Mouse (Mus musculus) embryonic facial prominence, embryonic 15.5 days (tissue): ENCODE results near the gene Ccr6. TPM values are rescaled to one million over a fixed set of nuclear protein-coding genes. Genes with fewer than 3 reads are reported as not detected.

Experiments used
- ATAC-seq: fragments of 200-750 bp; cut with Nextera tagmentation; 2 replicates; pipeline ENCODE4 v1.8.0; 2017; ENCODE audit warnings: low read depth, moderate TSS enrichment; ENCODE audit not compliant: insufficient number of reproducible peaks, low FRiP score, low TSS enrichment
- H3K27ac ChIP-seq: fragments of 300-500 bp; sonication (generic); replicated peaks from 2 replicates; pipeline ENCODE4 v1.5.1; 2015; ENCODE audit warnings: mild to moderate bottlenecking, inconsistent platforms
- H3K27me3 ChIP-seq: fragments of 300-500 bp; sonication (generic); 2 replicates; pipeline ENCODE4 v1.6.1; 2015; ENCODE audit warnings: inconsistent platforms
- H3K36me3 ChIP-seq: fragments of 300-500 bp; sonication (generic); 2 replicates; pipeline ENCODE4 v1.6.1; 2015; ENCODE audit warnings: mild to moderate bottlenecking, inconsistent platforms
- H3K4me1 ChIP-seq: fragments of 300-500 bp; sonication (generic); 2 replicates; pipeline ENCODE4 v1.6.1; 2015; ENCODE audit warnings: inconsistent platforms
- H3K4me2 ChIP-seq: fragments of 300-500 bp; sonication (generic); replicated peaks from 2 replicates; pipeline ENCODE4 v1.6.1; 2015; ENCODE audit warnings: mild to moderate bottlenecking, inconsistent platforms
- H3K4me3 ChIP-seq: fragments of 300-500 bp; sonication (generic); replicated peaks from 2 replicates; pipeline ENCODE4 v1.5.1; 2015; ENCODE audit warnings: mild to moderate bottlenecking, inconsistent platforms
- H3K9ac ChIP-seq: fragments of 300-500 bp; sonication (generic); 2 replicates; pipeline ENCODE4 v1.6.1; 2015; ENCODE audit warnings: inconsistent platforms
- H3K9me3 ChIP-seq: fragments of 300-500 bp; sonication (generic); replicated peaks from 2 replicates; pipeline ENCODE4 v1.6.1; 2016; ENCODE audit warnings: inconsistent platforms
- WGBS: fragments of 180-500 bp; shearing (Covaris S2); methylation state at CpG from one replicate; pipeline ENCODE4 v1.1.7; 2015; 5-methylcytosine and 5-hydroxymethylcytosine counted together
- polyA plus RNA-seq: library from polyadenylated mRNA; unstranded; fragments of >200 nt; fragmentation: Nextera tagmentation; extraction: Ambion mirVana; gene quantifications from 2 replicates; pipeline ENCODE4 v1.2.1, GENCODE M21; 2015

Gene Ccr6
- polyA plus RNA-seq, 1 experiment from 2014 or later: not detected

DNA sequence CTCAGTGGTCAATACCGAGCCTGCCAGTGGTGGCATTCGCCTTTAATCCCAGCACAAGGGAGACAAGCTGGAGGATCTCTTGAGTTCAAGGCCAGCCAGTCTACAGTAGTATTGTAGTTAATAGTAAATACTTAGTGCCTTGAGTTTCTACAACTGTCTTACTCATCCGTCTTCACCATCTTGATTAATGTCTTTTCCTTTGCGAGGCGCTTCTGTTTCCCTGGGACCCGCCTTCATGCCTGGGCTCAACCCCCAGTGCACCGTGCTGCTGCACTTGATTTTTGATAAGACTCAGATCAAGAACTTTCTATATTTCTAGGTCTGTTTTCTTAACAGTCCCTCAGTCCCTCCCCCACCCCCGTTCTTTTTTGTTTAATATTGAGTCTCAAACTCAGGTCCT, 49.2 kb downstream of the Ccr6 start:
- no peaks in the 10 kb centered on the region for H3K27me3 ChIP-seq
- H3K9me3 ChIP-seq: no peaks in the 10 kb centered on the region
- H3K4me1 ChIP-seq: peaks cover 15% of the 10 kb centered on the region
- 47% methylated on average over 8 of the region's 8 CpGs for WGBS
- peaks cover 9% of the 10 kb centered on the region for H3K36me3 ChIP-seq
- no peak overlapping the region for H3K27ac ChIP-seq
- no peak overlapping the region for H3K9ac ChIP-seq
- peak overlapping the region; percentile 98 for H3K4me2 ChIP-seq
- H3K4me3 ChIP-seq: peak overlapping the region; percentile 91
- ATAC-seq: no peak

DNA sequence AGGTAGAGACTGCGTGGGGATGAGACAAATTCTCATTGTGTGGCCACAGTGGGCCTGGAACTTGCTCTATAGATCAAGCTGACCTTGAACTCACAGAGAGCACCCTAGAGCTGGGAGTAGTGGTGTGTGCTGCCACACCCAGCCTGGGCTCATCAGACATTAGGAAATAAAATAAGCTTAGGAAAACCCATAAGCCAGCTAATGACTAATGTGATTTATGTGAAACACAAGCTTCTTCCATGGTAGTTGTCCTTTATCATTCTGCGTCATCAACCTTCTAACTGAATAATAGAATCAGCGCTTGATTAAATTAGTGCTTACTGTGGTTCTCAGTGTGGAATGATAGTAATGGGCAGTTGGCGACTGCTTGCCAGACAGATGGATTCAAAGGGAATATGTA, 51.1 kb downstream of the Ccr6 start:
- Histone ChIP-seq H3K27ac (no peak overlapping the region), H3K9ac (no peak overlapping the region), H3K27me3 (no peaks in the 10 kb centered on the region), H3K9me3 (no peaks in the 10 kb centered on the region), H3K4me3 (no peak overlapping the region), H3K4me2 (no peak overlapping the region), H3K36me3 (peaks cover 9% of the 10 kb centered on the region), H3K4me1 (peaks cover 15% of the 10 kb centered on the region)
- WGBS: 79% methylated on average over 4 of the region's 4 CpGs
- no peak for ATAC-seq

DNA sequence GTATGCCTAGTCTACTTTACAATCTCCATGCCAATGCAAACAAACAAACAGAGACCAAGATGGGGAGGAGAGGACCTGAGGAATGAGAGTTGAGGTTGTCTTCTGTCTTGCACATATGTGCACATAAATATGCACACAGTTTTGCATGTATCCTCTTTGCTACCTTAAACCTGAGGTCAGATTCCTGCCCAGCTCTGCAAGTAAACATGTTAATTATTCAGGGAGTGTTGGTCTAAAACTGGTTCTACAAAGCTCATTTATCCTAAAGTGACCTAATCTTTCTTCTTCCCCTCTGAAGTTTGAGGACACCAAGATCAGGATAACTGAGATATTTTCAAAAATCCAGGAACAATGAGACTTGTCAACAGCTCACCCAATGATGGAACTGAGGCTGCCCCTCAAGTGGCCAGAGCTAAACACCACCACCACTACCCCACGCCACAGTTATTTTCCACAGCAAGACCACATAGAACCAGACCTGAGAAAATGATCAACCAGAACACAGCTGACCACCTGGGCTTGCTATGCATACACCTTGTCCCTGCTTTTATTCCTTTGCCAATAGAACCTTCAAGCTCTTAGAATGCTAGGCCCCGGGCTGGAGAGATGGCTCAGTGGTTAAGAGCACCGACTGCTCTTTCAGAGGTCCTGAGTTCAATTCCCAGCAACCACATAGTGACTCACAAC, 54.3 kb downstream of the Ccr6 start:
- no peak for ATAC-seq
- WGBS: 88% methylated on average over 3 of the region's 3 CpGs
- no peaks in the 10 kb centered on the region for H3K27me3 ChIP-seq

DNA sequence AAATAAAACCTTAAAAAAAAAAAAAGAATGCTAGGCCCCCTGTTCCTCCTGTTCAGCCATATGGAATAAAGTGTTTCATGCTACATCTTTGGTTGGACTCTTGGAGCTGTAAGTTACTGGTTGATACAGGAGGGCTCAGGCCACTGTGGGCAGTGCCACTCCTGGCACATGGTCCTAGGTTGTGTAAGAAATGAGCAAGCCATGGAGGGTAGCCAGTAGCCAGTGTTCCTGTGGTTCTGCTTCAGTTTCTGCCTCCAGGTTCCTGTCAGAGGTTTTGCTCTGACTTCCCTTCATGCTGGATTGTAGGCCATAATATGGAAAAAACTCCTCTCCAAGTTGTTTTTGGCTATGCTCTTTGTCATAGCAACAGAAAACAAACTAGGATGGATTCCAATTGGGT, 54.9 kb downstream of the Ccr6 start:
- no peaks in the 10 kb centered on the region for H3K9me3 ChIP-seq
- no peak overlapping the region for H3K4me3 ChIP-seq
- H3K9ac ChIP-seq: no peak overlapping the region
- no peaks in the 10 kb centered on the region for H3K4me1 ChIP-seq
- peaks cover 9% of the 10 kb centered on the region for H3K36me3 ChIP-seq
- H3K27me3 ChIP-seq: no peaks in the 10 kb centered on the region
- ATAC-seq: no peak
- H3K4me2 ChIP-seq: no peak overlapping the region
- H3K27ac ChIP-seq: no peak overlapping the region

More for the DNA sequence above, 54.3 kb downstream of the Ccr6 start:
- peaks cover 9% of the 10 kb centered on the region for H3K36me3 ChIP-seq
- H3K9me3 ChIP-seq: no peaks in the 10 kb centered on the region
- no peak overlapping the region for H3K27ac ChIP-seq
- H3K4me2 ChIP-seq: no peak overlapping the region
- no peak overlapping the region for H3K4me3 ChIP-seq
- H3K4me1 ChIP-seq: peaks cover under 1% of the 10 kb centered on the region; the same call in 1 of the 2 replicates
- no peak overlapping the region for H3K9ac ChIP-seq

DNA sequence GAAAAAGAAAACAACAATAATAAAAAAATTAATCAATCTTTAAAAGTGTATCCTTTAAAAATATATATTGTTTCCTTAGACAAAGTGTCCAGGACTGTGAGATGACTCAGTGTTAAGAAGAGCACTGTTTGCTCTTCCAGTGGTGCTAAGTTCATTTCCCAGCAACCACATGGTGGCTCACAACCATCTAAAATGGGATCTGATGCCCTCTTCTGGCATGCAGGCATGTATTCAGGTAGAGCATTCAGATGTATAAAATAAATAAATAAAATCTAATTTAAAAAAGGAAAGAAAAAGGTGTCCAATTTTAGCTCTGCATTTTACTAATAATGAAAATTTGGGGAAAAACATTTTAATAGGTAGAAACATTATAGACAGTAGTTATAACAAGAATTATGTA, 60.0 kb downstream of the Ccr6 start:
- ATAC-seq: no peak
- Histone ChIP-seq H3K4me2 (no peak overlapping the region), H3K4me1 (no peaks in the 10 kb centered on the region), H3K9me3 (no peaks in the 10 kb centered on the region), H3K27ac (no peak overlapping the region), H3K36me3 (no peaks in the 10 kb centered on the region; the same call in 1 of the 2 replicates), H3K27me3 (no peaks in the 10 kb centered on the region), H3K9ac (no peak overlapping the region), H3K4me3 (no peak overlapping the region)

DNA sequence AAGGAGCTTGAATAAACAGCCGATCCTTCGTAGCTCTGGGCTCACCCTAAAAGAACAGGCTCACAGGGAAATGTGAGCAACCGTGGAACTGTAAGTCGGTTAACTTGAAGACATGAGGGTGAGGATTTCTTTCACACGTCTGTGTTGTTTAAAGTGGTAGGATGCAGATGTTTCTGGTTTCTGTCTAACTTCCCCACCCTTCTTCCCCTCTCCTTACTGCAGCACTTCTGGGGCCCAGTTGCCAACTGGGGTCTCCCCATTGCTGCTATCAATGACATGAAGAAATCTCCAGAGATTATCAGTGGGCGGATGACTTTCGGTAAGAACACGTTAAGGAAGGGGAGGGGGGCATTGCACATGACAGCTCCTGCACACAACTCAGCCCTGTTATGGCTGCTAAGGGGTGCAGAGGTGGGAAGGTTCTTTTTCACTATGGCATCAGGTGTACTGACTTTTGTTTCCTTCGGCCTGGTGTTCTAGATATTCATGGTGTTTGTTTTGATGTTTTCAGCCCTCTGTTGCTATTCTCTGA, 60.5 kb downstream of the Ccr6 start:
- H3K4me3 ChIP-seq: no peak overlapping the region
- no peak overlapping the region for H3K4me2 ChIP-seq
- WGBS: 69% methylated on average over 9 of the region's 9 CpGs
- H3K27ac ChIP-seq: no peak overlapping the region
- no peaks in the 10 kb centered on the region for H3K27me3 ChIP-seq
- no peaks in the 10 kb centered on the region for H3K4me1 ChIP-seq
- no peak for ATAC-seq
- no peaks in the 10 kb centered on the region for H3K9me3 ChIP-seq
- H3K36me3 ChIP-seq: no peaks in the 10 kb centered on the region; the same call in 1 of the 2 replicates
- no peak overlapping the region for H3K9ac ChIP-seq

DNA sequence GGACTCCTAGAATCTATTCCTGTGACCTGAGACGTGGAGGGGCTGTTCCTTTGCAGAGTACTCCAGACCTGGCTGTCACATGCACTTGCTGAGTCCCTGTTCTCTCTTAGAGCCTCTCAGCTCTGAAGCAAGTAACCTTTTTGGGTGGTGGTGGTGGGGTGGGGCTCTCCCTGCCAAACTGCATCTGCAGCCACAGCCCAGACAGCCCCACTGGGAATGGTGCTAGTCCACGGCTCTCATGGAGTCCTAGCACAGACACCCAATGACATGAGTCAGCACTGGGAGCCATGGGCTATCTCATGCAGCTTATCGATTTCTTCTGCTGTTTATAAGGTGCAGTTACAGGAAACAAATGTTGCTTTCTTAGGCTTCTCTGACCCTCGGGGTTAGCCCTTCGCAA, 61.9 kb downstream of the Ccr6 start:
- no peak for ATAC-seq
- H3K27me3 ChIP-seq: no peaks in the 10 kb centered on the region
- no peaks in the 10 kb centered on the region for H3K9me3 ChIP-seq
- H3K27ac ChIP-seq: no peak overlapping the region
- H3K9ac ChIP-seq: no peak overlapping the region
- no peaks in the 10 kb centered on the region; the same call in 1 of the 2 replicates for H3K36me3 ChIP-seq
- H3K4me1 ChIP-seq: no peaks in the 10 kb centered on the region
- no peak overlapping the region for H3K4me2 ChIP-seq
- 86% methylated on average over 5 of the region's 5 CpGs for WGBS
- H3K4me3 ChIP-seq: no peak overlapping the region

DNA sequence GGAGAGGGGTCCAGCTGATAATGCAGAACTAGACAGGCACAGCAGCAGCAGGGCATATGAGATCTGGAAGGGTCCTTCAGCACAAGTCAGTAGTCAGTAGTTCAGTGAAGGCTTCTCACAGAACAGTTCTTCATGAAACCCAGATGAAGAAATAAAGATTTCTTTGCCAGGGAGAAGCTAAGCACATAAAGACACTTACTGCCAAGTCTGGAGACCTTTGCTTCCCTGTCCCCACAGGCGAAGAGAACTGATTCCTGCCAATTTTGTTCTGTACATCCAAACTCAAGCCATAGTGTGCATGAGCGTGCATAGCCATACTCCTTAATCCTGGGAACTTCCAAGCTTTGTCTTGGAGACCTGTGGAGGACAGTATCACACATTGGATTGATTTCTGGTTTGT, 62.4 kb downstream of the Ccr6 start:
- Histone ChIP-seq H3K27me3 (no peaks in the 10 kb centered on the region), H3K9ac (no peak overlapping the region), H3K4me3 (no peak overlapping the region), H3K4me2 (no peak overlapping the region), H3K27ac (no peak overlapping the region), H3K36me3 (no peaks in the 10 kb centered on the region; the same call in 1 of the 2 replicates), H3K9me3 (no peaks in the 10 kb centered on the region), H3K4me1 (no peaks in the 10 kb centered on the region)
- WGBS: 88% methylated on average over 2 of the region's 2 CpGs
- ATAC-seq: no peak

DNA sequence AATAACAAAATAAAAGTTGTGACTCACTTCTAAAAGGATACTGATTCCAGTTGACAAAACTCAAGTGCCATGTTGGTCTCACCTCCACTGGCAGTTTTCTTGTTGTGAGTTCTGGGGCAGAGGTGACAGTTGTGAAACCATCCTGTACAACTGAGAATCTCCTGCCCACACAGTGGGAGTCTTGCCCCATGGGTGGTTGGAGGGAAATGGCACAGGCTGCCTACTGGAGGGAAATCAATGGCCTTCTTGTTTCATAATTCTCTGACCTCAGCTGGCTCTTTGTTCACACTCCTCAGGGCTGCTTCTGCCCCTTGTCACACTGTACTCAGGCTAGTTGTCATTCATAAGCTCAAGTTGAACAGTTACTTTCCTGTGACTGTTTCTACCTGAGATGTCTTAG, 63.7 kb downstream of the Ccr6 start:
- Histone ChIP-seq H3K27ac (no peak overlapping the region), H3K4me3 (no peak overlapping the region), H3K36me3 (no peaks in the 10 kb centered on the region; the same call in 1 of the 2 replicates), H3K9me3 (no peaks in the 10 kb centered on the region), H3K4me2 (no peak overlapping the region), H3K9ac (no peak overlapping the region), H3K27me3 (no peaks in the 10 kb centered on the region), H3K4me1 (no peaks in the 10 kb centered on the region)
- no peak for ATAC-seq

DNA sequence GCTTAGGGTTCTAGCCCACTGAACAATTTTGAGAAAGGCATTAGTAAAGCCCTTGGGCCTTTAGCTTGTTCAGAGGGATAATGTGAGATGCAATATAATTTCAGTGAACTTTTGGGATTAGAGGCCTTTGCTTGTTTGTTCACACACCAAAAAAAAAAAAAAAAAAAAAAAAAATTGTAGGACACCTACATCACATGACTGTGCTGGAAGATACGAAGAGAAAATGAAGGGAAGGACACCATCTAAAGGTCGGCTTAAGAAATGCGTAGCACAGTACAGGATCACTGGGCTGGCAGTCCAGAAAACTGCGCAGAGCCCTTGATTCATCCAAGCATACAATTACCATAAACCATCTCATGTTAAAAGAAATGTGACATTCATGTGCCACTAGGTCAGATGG, 65.7 kb downstream of the Ccr6 start:
- H3K4me2 ChIP-seq: no peak overlapping the region
- ATAC-seq: no peak
- no peak overlapping the region for H3K4me3 ChIP-seq
- H3K9me3 ChIP-seq: no peaks in the 10 kb centered on the region
- H3K9ac ChIP-seq: no peak overlapping the region
- H3K36me3 ChIP-seq: no peaks in the 10 kb centered on the region; the same call in 1 of the 2 replicates
- no peaks in the 10 kb centered on the region for H3K27me3 ChIP-seq
- H3K27ac ChIP-seq: no peak overlapping the region
- no peaks in the 10 kb centered on the region for H3K4me1 ChIP-seq
- WGBS: 79% methylated on average over 4 of the region's 4 CpGs

DNA sequence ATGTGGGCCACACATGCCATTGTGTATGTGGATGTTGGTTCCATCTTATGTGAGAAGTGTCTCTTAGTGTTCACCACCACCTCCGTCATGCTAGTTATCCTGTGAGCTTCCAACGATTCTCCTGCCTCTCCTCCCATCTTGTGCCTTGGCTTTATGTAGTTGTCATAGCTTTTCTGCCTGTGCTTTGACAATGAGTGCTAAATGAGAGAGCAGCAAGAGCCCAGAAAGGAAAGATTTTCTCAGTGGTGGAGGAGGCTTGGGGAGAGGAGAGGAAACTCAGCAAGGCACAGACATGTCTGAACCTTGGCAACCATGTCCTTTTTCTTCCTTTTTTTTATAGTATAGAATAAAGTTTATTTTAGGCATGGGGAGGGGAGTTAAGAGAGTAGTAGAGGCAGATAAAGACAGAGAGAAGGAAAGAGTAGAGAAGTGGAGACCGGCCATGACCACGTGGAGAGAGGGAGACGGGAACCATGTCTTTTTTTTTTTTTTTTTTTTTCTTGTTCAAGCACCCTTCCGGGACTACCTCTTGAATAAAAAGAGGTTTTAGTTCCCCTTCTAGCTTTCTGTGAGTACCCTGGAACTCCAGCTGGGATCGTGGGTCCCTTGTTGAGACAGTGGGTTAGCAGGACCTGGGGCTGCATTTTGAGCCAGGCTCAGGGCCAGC, 67.1 kb downstream of the Ccr6 start:
- Histone ChIP-seq H3K4me3 (no peak overlapping the region), H3K9ac (no peak overlapping the region), H3K4me2 (no peak overlapping the region), H3K36me3 (no peaks in the 10 kb centered on the region; the same call in 1 of the 2 replicates), H3K4me1 (no peaks in the 10 kb centered on the region), H3K27me3 (no peaks in the 10 kb centered on the region), H3K27ac (no peak overlapping the region), H3K9me3 (no peaks in the 10 kb centered on the region)
- 77% methylated on average over 7 of the region's 7 CpGs for WGBS
- no peak for ATAC-seq

DNA sequence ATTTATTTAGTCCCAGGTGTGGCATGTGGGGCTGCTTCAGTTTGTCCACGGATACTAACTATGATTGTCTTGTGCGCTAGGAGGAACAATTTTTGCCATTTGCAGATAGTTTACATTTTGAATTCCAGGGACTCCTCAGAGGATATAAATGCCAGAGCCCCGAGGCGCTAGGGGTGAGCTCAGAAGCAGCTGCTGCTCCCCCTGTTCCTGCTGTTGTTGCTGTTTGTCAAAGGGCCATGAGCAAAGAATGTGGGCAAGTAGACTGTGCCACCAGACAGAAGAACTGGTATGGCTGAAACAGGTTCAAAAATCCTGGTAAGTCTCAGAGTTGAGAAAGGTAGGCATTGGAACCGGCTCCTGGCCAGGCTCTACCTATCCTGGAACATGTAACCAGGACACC, 67.8 kb downstream of the Ccr6 start:
- 42% methylated on average over 5 of the region's 5 CpGs for WGBS
- Histone ChIP-seq H3K4me1 (no peaks in the 10 kb centered on the region), H3K36me3 (no peaks in the 10 kb centered on the region), H3K27ac (no peak overlapping the region), H3K9ac (no peak overlapping the region), H3K9me3 (no peaks in the 10 kb centered on the region), H3K4me3 (no peak overlapping the region), H3K27me3 (no peaks in the 10 kb centered on the region), H3K4me2 (no peak overlapping the region)
- ATAC-seq: no peak
